Mouse (Mus musculus): ENCODE measurements around the gene Tm9sf1.

GRCm38 (mm10) chr14:55614565-55615178 lies 28.9 kb downstream of the Tm9sf1 start:
- TF ChIP-seq CTCF (IDR thresholded peaks at IDR 0.05; ENCODE audit: insufficient read depth, low read length), result no peak
- TF ChIP-seq POLR2A (IDR thresholded peaks at IDR 0.05; ENCODE audit: borderline replicate concordance, extremely low read depth, low read depth, low read length), result no peak

Data from lung, adult 2 months (tissue).